Mouse (Mus musculus): ENCODE results near the gene Slc17a5.
"Not testable (repeated sequence)": the region's sequence is repeated elsewhere in the genome, so short reads cannot be mapped to it uniquely, and the experiment has no call there.

Gene Slc17a5

DNA sequence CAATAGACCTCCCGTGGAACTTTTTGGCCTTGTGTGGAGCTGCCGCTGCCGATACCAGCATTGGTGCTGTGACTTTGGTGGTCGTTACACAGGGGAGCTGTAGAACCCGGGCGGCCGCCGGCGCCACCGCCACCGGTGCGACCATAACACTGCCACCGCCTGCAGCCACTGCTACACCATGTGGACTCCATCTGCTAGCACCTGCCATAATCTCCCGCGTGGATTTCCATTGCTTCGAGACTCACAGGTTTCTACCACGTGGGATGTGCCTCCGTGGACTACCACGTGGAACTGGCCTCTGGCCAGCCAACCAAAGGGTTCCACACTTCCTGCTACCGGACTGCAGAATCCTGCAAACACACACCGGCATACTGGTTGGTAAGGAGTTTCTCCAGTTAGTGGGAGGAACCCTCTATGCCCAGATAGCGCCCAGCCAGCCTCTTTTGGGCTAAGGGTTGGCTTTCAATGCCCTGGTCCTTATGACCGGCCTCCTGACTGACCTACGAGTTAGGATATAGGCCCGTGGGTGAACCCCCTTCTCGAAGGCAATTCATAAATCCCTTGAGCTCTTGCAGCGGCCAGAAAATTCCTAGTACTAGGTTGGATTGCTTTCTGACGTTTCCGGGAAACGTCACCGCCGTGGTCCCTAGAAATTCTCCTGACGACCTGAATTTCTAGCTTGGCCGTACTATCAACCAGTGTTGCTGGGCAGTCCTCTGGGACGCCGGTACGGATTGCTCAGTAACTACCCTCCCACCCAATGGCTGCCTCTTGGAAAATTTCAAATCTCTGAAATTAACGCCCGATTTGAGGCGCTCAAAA, 66.8 kb downstream of the Slc17a5 start:
- peak; percentile 70 for ATAC-seq (ENCODE audit: insufficient number of reproducible peaks, low FRiP score, low TSS enrichment)

DNA sequence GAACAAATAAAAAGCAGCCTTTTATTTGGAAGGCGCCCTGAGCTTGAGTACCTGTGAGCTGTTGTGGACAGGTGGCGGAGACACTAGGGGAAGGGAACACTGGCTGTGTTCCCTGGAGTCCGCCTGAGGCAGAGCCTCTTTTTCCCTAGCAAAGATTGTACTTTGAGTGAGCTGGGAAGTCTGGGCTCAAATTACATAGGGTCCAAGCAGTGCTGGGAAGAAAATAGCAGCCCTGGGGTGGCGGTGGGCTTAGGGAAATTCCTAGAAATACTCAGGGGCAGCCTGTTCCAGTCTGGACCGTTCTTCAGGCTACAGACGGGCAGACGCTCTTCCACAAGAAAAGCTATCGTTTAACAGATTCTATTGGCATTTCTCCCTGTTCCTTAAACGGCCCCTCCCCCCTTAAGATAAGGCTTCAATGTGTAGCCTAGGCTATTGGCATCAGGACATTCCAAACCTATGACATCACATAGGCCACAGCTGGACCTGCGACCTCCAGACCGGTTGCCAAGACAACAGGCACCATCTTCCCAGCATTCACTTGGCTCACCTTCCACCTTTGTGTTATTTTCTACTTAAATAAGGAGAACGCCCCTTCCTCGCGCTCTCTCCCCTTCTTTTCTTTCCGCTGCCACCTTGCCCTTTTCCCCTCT, 67.6 kb downstream of the Slc17a5 start:
- ATAC-seq (ENCODE audit: insufficient number of reproducible peaks, low FRiP score, low TSS enrichment) = no peak; the same call in 1 of the 2 replicates

DNA sequence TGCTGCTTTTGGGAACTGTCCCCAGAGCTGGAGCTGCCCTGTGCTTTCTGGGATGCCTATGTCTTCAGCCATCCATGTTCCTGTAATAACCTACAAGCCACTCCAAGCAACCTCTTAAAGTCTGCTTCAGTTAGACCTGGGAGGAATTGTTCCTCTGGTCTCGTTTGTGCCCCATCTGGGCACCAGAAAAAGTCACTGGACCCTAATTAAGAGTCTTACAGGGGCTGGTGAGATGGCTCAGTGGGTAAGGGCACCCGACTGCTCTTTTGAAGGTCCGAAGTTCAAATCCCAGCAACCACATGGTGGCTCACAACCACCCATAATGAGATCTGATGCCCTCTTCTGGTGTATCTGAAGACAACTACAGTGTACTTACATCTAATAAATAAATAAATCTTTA, 70.6 kb downstream of the Slc17a5 start:
- not testable (repeated sequence) for ATAC-seq (ENCODE audit: insufficient number of reproducible peaks, low FRiP score, low TSS enrichment)

DNA sequence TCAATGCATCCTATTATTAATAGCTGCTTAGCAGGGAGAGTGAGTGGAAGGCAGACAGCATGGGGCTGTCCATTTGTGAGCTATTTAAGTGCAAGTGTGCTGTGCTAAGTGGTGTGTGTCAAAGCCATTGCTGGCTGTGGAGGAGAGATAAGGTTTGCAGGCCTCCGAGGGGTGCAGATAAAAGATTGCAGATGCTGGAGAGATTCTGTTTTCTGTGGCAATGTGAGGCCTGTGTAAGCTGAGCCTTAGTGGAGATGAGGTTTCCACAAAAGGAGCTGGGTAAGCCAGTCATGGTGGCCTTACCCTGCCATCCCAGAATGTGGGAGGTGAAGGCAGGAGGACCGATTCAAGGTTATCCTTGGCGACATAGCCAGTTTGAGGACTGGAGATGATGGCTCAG, 71.7 kb downstream of the Slc17a5 start:
- no peak for ATAC-seq (ENCODE audit: insufficient number of reproducible peaks, low FRiP score, low TSS enrichment)

DNA sequence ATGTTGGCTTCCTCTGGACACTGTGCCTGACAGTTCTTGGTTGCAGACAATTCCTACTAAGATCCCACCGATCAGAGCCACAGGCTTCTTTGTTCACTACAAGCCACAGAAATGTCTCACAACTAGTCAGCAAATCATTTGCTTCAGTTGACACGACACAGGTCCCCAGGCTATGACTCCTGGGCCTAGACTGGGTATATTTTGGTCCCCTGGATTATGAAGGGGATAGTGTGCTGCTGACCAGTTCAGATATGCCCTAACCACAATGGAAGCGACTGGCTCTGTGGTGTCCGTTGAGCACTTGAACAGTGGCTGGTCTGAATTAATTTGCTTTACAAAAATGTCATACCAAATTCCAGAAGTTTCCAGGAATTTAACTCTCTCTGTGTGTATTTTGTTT, 73.2 kb downstream of the Slc17a5 start:
- ATAC-seq (ENCODE audit: insufficient number of reproducible peaks, low FRiP score, low TSS enrichment) = no peak

DNA sequence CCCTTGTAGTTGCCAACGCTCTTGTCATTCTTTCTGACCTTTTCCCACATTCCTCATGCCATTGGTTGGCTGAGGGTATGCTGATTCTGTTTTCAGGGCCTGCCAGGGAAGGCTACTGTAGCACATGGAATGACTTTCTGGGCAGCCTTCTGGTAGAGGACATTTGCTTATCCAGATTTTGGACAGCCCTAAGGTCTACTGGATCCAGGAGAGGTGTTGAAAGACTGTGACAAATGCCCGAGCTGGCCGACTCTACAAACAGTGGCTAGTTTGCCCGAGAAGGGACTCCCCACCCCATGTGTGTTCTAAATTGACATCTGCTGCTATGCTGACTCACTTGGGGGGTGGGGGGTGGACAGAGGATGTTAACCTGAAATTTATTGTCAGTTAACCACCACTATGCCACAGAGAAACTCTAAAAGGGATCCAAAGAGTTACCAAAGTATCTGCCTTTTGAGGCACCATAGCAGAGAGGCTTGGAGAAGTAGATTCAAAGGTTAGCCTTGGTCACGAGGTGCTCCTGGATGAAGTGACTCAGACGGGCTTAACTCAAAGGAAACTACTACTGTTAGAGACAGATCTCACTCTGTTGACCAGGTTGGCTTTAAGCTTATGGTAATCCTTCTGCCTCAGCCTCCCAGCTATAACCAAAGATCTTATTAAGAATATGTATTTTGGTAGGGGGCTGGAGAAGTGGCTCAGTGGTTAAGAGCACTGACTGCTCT, 73.9 kb downstream of the Slc17a5 start:
- no peak for ATAC-seq (ENCODE audit: insufficient number of reproducible peaks, low FRiP score, low TSS enrichment)

DNA sequence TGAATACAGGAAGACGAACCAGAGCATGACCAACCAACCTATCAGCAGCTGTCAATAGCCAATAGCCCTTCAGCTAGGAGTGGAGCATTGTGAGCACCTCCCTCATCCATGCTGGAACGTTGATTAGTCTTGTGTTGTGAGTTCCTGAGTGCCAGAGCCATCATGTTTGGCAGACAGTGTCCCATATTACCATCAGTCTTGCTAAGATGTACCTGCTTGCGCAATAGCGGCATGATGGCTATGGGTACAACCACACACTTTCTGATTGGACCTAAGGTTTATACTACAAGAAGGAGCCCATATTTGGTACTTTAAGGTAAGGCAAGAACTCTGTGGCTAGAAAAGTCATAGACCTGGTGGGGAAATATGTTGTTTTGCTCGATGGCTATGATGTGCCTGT, 76.1 kb downstream of the Slc17a5 start:
- no peak for ATAC-seq (ENCODE audit: insufficient number of reproducible peaks, low FRiP score, low TSS enrichment)

DNA sequence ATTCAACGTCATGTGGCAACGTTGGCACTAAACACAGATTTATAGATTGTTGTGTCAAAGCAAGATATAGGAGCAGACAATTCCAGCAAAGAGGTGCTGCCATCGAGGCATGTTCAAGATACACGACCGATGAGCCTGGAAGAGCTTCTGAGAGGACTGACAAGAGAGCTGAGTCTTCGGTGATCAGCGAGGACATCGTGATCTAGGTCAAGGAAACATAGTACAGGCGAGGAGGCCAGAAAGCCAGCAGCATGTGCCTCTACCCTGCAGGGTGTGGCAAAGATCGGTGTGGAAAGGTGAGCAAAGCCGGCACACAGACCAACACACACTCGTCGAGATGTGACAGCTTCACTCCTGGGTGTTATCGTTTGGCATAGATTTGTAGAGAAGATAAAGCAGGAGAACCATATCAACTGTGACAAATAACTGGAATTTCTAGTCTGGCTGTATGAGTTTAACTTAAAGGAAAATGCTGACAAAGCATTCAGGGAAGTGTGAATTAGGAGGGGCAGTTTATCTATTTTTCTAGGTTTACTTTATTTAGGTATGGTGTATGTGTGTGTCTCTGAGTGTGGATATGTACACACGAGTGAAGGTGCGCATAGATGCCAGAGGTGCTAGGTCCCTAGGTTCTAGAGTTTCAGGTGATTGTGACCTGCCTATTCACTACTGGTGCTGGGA, 79.6 kb downstream of the Slc17a5 start:
- ATAC-seq (ENCODE audit: insufficient number of reproducible peaks, low FRiP score, low TSS enrichment) = no peak

DNA sequence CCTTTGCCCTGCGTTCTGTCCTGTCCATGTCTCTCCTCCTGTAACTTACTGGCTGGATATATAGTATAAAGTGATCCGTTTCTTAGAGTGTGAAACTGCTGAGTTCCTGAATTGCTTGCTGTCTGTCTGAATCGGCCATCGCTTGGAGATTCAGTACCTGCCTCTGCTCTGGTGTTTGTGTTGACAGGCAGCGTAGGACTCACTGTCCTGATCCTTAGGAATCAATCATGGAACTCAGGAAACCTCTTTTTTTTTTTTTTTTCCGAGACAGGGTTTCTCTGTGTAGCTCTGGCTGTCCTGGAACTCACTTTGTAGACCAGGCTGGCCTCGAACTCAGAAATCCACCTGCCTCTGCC, 81.1 kb downstream of the Slc17a5 start:
- ATAC-seq (ENCODE audit: insufficient number of reproducible peaks, low FRiP score, low TSS enrichment) = no peak

DNA sequence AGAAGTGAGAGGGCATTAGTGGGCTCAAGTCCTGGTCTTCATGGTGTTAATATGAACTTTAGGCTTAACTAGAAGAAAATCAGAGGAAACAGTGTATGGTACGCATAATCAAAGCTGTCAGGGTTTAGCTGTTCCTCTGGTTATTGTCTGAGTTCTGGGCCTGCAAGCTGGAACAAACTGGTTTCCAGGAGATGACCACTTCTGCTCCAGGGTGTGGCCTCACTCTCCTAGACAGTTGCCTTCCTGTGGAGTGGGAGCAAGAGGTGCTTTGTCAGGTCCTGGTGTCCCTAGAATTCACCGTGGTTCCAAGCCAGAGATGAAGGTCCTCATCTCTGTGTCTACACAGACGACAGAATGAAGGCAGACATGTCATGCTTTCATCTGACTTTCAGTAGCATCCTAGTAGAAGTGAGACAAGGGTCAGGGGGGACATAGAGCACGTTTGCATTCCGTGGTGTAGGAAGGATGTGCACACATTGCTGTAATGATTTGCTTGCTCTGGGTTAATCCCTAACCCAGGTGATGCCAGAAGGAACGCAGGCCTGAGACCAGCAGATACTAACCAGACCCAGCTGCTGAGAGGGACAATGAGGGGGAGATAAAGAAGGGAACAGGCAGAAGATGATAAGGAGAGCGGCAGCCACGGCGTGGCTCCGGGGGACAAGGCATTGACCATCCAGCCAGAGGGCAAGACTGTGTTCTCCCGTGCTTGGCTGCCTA, 81.7 kb downstream of the Slc17a5 start:
- no peak for ATAC-seq (ENCODE audit: insufficient number of reproducible peaks, low FRiP score, low TSS enrichment)

DNA sequence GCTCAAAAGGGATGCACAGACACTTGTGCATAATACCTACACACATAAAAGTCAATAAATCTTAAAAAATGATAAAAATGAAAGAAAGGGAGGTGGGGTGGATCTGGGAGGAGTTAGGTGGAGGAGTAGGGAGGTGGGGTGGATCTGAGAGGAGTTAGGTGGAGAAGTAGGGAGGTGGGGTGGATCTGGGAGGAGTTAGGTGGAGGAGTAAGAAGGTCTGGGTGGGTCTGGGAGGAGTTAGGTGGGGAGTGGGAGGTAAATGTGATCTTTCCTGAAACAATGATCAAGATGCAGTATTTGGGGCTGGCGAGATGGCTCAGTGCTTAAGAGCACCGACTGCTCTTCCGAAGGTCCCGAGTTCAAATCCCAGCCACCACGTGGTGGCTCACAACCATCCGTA, 82.6 kb downstream of the Slc17a5 start:
- ATAC-seq (ENCODE audit: insufficient number of reproducible peaks, low FRiP score, low TSS enrichment) = no peak

DNA sequence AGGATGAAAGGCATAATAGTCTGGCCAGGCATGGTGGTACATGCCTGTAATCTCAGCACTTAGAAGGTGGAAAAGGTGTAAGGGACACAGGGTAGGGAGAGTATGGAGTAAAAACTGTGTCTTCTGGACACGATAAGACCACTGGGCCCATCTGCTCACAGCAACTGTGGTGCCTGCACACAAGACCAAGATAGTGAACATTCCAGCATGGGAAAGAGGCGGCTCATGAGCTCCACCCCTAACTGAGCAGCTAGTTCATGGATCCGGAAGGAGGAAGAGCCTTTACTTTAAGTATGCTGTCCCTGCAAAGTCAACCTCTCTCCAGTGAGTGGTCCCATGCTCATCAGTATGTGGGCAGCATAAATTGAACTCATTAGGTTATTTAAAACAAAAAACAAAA, 83.2 kb downstream of the Slc17a5 start:
- ATAC-seq (ENCODE audit: insufficient number of reproducible peaks, low FRiP score, low TSS enrichment) = no peak

DNA sequence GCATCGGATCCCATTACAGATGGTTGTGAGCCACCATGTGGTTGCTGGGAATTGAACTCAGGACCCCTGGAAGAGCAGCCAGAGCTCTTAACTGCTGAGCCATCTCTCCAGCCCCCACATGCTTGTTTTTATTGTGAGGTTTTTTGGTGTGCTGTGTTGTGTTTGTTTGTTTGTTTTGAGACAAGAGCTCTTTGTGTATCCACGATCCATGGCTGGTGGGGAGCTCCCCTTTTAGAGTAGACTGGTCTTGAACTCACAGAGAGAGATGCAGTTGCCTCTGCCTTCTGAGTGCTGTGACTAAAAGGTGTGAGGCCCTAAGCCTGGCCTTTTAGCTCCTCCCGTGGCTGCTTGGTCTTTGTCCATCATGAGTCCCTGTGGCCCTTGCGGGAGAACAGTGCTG, 83.7 kb downstream of the Slc17a5 start:
- no peak for ATAC-seq (ENCODE audit: insufficient number of reproducible peaks, low FRiP score, low TSS enrichment)

DNA sequence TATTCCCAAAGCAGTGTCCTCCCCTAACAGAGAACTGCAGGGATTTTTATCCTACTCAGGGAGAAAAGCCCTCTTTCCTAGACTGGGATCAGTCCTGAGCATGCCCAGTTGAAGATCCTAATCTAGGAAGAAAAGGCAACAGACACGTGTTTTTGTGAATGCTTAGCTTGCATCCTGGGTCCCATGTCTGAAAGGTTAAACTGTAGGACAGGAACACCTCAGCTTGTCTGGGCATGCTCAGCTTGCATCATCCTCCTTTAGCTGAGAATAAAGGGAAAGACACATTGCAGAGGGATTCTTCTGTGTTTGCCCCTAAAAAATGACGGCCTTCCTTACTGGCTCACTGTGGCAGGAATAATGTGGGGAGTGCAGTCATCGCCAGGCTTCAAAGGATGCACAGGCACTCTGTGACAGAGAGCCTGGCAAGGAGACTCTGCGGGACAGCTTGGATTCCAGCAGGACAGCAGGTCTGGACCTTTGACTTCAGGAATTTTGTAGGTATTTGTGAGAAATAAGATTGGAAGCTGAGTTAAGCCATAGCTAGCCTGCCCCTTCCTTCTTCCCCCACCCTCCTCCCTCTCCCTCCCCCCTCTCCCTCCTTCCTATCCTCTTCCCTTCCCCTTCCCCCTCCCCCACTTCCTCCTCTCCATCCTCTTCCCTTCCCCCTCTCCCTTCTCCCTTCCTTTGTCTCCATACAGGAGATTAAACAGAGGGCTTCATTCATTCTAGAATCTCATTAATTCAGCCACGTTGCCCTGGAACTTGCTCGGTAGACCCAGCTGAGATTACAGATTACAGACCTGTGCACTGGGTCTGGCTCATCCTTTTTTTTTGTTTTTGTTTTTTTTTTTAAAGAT, 84.4 kb downstream of the Slc17a5 start:
- ATAC-seq (ENCODE audit: insufficient number of reproducible peaks, low FRiP score, low TSS enrichment) = peak; percentile 97

DNA sequence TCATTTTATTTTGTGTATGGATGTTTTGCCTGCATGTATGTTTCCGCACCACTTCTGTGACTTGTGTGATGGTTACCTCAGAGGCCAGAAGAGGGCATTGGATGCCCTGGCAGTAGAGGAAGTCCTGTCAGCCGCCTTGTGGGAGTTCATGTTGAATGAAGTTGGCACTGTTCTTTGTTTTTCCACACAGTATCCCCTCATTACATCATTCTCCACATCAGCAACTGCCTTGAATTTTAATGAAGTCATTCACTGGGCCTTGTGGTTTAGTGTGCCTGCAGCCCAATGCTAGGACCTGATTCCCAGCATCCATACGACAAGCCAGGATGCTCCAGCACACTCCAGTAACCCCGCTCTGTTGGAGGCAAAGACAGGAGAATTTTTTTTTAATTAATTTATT, 86.6 kb downstream of the Slc17a5 start:
- ATAC-seq (ENCODE audit: insufficient number of reproducible peaks, low FRiP score, low TSS enrichment) = no peak

DNA sequence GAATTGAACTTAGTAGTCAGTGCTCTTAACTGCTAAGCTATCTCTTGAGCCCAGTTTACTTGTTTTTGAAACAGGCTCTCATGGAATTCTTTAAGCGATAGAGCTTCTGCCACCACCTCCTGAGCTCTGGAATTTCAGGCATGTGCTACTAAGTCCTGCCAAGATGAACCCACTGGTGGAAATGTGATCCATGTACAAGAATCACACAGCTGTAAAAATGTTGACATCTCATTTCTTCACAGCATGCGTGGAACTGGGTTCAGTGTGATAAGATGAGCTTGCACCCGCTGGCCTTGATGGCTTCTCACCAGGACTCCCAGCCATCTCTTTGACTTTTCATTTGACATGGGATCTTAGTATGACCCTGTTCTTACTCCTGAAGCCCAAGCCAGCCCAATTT, 87.5 kb downstream of the Slc17a5 start:
- ATAC-seq (ENCODE audit: insufficient number of reproducible peaks, low FRiP score, low TSS enrichment) = no peak

DNA sequence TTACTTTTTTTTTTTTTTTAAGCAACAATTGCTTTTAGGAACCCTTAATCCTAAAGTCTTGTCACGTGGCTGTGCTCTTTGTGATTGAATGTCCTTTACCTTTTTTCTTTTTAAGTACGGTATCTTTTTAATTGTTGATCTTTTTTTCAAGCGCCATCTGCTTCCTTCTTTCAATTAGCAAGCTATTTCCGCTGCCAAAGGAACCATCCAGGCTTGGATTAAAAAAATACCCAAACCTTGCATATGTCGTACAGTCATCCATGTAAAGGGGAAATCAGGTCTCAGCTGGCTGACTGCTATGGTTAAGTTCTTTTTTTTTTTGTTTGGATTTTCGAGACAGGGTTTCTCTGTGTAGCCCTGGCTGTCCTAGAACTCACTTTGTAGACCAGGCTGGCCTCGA, 94.7 kb downstream of the Slc17a5 start:
- ATAC-seq (ENCODE audit: insufficient number of reproducible peaks, low FRiP score, low TSS enrichment) = no peak

DNA sequence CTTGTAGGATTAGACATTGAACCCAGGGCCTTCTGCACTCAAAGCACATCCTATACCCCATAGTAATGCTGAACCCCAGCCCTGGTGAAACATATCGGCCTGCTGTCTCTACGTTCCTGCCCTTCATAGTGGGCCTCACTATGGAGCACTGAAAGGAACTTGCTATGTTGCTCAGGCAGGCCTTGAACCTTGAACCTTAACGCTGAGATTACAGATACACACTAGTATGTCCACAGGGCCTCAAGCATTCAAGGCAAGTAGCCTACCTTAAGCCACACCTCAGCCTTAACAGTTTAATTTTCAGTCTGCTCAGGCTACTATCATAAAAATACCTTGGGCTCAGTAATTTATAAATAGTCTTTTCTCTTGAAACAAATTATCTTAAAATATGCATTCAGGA, 95.6 kb downstream of the Slc17a5 start:
- ATAC-seq (ENCODE audit: insufficient number of reproducible peaks, low FRiP score, low TSS enrichment) = no peak

DNA sequence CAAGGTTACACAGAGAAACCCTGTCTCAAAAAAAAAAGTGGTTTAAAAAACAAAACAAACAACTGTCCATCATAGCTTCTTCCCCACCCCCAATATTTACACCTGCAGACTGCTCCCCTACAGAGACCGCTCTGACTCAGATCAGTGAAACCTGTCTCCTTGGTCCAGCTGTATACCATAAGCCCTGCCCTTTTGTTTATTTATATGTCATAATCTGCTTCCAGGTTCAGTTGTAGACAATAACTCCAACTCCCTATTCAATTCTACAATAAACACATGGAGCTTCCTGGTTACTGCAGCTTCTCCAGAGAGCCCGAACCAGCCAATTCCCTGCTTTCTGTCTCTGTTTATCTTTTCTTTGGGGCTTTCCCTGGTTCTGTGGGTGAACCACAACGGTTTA, 96.7 kb downstream of the Slc17a5 start:
- no peak for ATAC-seq (ENCODE audit: insufficient number of reproducible peaks, low FRiP score, low TSS enrichment)
